Mouse (Mus musculus): ENCODE data around the gene Tor1aip1. TPM values are rescaled to one million over a fixed set of nuclear protein-coding genes. Genes with fewer than 3 reads are reported as not detected.
A peak's percentile ranks its signal among the peaks of the same experiment; 100 is the strongest.

The Tor1aip1 gene
- polyA plus RNA-seq, 1 experiment from 2014 or later: 32.8 TPM

DNA sequence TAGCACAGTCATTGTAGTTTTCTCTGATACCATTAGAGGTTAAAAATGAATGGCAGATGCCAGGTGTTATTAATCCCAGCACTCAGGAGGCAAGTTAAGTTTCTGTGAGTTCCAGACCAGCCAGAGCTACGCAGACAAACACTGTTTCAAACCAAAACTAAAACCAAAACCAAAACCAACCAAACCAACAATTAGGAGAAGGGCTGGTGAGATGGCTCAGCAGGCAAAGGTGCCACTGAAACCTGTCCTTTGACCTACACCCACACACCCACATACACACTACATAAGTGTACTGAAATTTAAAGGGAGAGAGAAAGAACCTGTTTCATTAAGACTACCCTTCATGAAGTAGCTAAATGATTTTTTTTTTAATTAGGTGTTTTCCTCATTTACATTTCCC, 27.3 kb downstream of the Tor1aip1 start:
- H3K36me3 ChIP-seq (ENCODE audit: control insufficient read depth, insufficient read depth, low read length): peaks cover 6% of the 10 kb centered on the region; the same call in 1 of the 2 replicates
- no peak overlapping the region for H3K27ac ChIP-seq (ENCODE audit: low read length)
- H3K9ac ChIP-seq (ENCODE audit: low read depth, low read length): no peak overlapping the region
- H3K4me3 ChIP-seq (ENCODE audit: low read length): no peak overlapping the region
- no peak for ATAC-seq
- WGBS: 91% methylated on average over 1 of the region's 1 CpGs
- no peak overlapping the region for H3K4me2 ChIP-seq (ENCODE audit: low read depth, low read length)
- H3K4me1 ChIP-seq (ENCODE audit: control insufficient read depth, insufficient read depth, low read length): no peaks in the 10 kb centered on the region; the same call in 1 of the 2 replicates
- no peaks in the 10 kb centered on the region for H3K9me3 ChIP-seq (ENCODE audit: control insufficient read depth, low read length)
- no peaks in the 10 kb centered on the region for H3K27me3 ChIP-seq (replicated peaks; ENCODE audit: control insufficient read depth, insufficient read depth, low read length)

DNA sequence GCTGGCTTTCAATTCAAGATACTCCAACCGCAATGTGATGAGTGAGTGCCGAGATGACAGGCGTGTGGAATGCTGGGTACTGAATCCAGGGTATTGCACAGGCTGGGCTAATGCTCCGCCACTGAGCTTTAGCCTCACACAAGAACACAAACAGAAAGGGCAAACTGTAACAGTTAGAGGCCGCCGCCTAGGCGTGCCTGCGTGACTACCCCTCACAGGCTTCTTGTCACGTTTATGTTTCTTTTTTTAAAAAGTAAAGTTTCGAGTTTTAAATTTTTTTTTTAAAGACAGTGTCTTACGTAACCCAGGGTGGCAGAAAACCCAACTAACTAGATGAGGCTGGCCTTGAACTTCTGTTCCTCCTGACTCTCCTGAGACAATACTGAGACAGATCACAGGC, 30.4 kb downstream of the Tor1aip1 start:
- Histone ChIP-seq H3K36me3 (ENCODE audit: control insufficient read depth, insufficient read depth, low read length) (peaks cover 6% of the 10 kb centered on the region), H3K4me3 (ENCODE audit: low read length) (no peak overlapping the region), H3K9ac (ENCODE audit: low read depth, low read length) (no peak overlapping the region), H3K4me2 (ENCODE audit: low read depth, low read length) (no peak overlapping the region), H3K27ac (ENCODE audit: low read length) (no peak overlapping the region), H3K9me3 (ENCODE audit: control insufficient read depth, low read length) (no peaks in the 10 kb centered on the region), H3K4me1 (ENCODE audit: control insufficient read depth, insufficient read depth, low read length) (peaks cover 7% of the 10 kb centered on the region), H3K27me3 (replicated peaks; ENCODE audit: control insufficient read depth, insufficient read depth, low read length) (no peaks in the 10 kb centered on the region)
- WGBS: 88% methylated on average over 11 of the region's 11 CpGs
- no peak for ATAC-seq

DNA sequence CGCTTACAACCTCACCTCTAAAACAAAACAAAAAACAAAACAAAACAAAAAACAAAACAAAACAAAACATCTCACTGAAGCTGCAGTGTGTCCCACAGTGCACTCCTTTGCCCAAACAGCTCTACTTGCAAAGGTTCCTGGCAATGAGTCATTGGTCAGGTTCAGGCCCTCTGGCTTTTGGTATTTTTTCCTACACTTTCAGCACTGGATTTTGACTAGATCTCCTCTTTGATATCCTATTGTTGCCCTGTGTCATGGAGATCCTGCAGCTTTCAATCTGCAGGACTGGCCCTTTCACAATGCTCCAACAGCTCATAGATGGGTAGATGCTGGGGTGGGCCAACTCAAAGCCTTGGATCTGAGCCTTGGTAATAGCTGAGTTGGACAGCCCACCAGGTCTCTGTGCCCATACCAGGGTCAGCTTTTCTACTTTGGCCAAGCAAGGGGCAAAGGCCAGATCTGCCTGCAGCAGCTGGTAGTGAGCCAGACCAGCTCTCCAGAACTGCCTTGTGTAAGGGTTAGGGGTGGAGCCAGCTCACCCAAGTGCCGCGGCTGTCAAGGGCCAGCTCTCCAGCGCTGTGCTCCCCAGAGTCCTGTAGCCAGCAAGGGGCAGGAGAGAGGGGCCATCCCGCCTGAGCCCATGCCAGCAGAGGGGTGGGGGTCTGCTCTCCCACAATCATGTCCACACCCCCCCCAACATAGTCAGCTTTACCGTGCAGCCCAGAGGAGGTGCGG, 32.9 kb downstream of the Tor1aip1 start:
- Histone ChIP-seq H3K4me2 (ENCODE audit: low read depth, low read length) (no peak overlapping the region), H3K4me3 (ENCODE audit: low read length) (no peak overlapping the region), H3K36me3 (ENCODE audit: control insufficient read depth, insufficient read depth, low read length) (peaks cover 6% of the 10 kb centered on the region), H3K27ac (ENCODE audit: low read length) (no peak overlapping the region), H3K4me1 (ENCODE audit: control insufficient read depth, insufficient read depth, low read length) (peaks cover 7% of the 10 kb centered on the region), H3K27me3 (replicated peaks; ENCODE audit: control insufficient read depth, insufficient read depth, low read length) (no peaks in the 10 kb centered on the region), H3K9me3 (ENCODE audit: control insufficient read depth, low read length) (no peaks in the 10 kb centered on the region), H3K9ac (ENCODE audit: low read depth, low read length) (no peak overlapping the region)
- ATAC-seq: peak; percentile 74
- whole genome bisulfite sequencing: 85% methylated on average over 7 of the region's 7 CpGs

DNA sequence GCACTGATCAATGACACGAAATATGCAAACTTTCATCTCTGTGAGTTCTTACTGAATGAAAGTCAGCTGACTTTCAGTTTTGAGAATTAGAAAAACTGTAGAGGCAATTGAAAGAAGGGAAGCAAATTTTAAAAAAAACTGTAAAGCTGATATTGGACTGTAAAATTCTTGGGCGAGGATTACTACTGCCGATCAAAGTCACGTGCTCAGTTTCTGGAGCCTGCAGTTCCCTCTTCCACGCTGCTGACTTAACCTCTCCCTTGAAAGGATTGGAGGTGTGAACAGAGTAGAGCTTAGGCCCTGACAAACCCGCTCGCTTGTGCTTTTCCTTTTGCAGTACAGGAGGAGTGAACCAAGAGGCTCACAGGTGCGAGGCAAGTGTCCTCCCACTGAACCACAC, 33.9 kb downstream of the Tor1aip1 start:
- WGBS: 77% methylated on average over 8 of the region's 8 CpGs
- Histone ChIP-seq H3K9me3 (ENCODE audit: control insufficient read depth, low read length) (no peaks in the 10 kb centered on the region), H3K9ac (ENCODE audit: low read depth, low read length) (no peak overlapping the region), H3K27me3 (replicated peaks; ENCODE audit: control insufficient read depth, insufficient read depth, low read length) (no peaks in the 10 kb centered on the region), H3K27ac (ENCODE audit: low read length) (peak overlapping the region; percentile 7; the same call in 1 of the 2 replicates), H3K36me3 (ENCODE audit: control insufficient read depth, insufficient read depth, low read length) (peaks cover 5% of the 10 kb centered on the region; the same call in 1 of the 2 replicates), H3K4me1 (ENCODE audit: control insufficient read depth, insufficient read depth, low read length) (peaks cover 7% of the 10 kb centered on the region), H3K4me2 (ENCODE audit: low read depth, low read length) (no peak overlapping the region), H3K4me3 (ENCODE audit: low read length) (no peak overlapping the region)
- peak; percentile 62 for ATAC-seq

DNA sequence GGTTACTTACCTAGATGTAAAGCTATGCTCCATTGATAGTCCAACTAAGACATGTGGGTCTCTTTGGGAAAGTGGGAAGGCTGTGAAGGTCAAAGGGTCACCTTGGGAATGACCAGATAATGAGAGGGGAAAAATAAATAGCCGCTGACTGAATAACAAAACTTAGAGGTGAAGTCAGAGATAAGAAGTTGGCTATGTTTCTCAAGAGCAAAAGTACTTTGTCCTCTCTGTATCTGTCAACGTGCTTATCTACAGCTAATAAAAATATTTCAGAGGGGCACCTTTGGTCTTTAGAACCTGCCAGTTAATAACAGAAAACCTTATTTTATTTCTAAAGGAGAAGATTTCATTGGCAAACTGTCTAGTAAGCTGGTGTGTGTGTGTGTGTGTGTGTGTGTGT, 40.7 kb downstream of the Tor1aip1 start:
- Histone ChIP-seq H3K4me1 (ENCODE audit: control insufficient read depth, insufficient read depth, low read length) (no peaks in the 10 kb centered on the region), H3K27me3 (replicated peaks; ENCODE audit: control insufficient read depth, insufficient read depth, low read length) (no peaks in the 10 kb centered on the region), H3K9ac (ENCODE audit: low read depth, low read length) (no peak overlapping the region), H3K4me3 (ENCODE audit: low read length) (no peak overlapping the region), H3K9me3 (ENCODE audit: control insufficient read depth, low read length) (no peaks in the 10 kb centered on the region), H3K27ac (ENCODE audit: low read length) (peak overlapping the region; percentile 74; the same call in 1 of the 2 replicates), H3K36me3 (ENCODE audit: control insufficient read depth, insufficient read depth, low read length) (no peaks in the 10 kb centered on the region), H3K4me2 (ENCODE audit: low read depth, low read length) (no peak overlapping the region)
- ATAC-seq: peak; percentile 87
- 32% methylated on average over 2 of the region's 2 CpGs for WGBS

DNA sequence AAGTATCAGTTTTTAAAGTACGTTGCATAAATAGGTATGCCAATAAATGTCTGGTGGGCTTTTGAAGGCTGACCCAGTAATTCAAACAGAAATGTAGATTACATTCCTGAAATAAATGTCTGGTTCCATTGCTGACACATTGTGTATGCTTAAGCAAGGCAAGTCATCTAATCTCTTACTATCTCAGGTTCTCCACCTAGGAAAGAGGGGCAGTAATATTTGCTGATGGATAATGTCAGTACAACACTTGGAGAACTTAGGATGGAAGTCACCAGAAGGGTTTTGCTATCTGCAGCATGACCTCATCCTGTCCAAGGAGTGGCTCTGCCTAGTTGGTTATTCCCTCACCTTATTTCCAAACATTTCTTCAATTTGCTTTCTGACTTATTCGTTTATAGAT, 41.8 kb downstream of the Tor1aip1 start:
- peaks cover 5% of the 10 kb centered on the region; the same call in 1 of the 2 replicates for H3K4me1 ChIP-seq (ENCODE audit: control insufficient read depth, insufficient read depth, low read length)
- no peaks in the 10 kb centered on the region for H3K36me3 ChIP-seq (ENCODE audit: control insufficient read depth, insufficient read depth, low read length)
- no peak overlapping the region for H3K27ac ChIP-seq (ENCODE audit: low read length)
- H3K9me3 ChIP-seq (ENCODE audit: control insufficient read depth, low read length): no peaks in the 10 kb centered on the region
- WGBS: 51% methylated on average over 2 of the region's 2 CpGs
- H3K9ac ChIP-seq (ENCODE audit: low read depth, low read length): no peak overlapping the region
- ATAC-seq: peak; percentile 49
- no peaks in the 10 kb centered on the region for H3K27me3 ChIP-seq (replicated peaks; ENCODE audit: control insufficient read depth, insufficient read depth, low read length)
- no peak overlapping the region for H3K4me3 ChIP-seq (ENCODE audit: low read length)
- H3K4me2 ChIP-seq (ENCODE audit: low read depth, low read length): no peak overlapping the region

DNA sequence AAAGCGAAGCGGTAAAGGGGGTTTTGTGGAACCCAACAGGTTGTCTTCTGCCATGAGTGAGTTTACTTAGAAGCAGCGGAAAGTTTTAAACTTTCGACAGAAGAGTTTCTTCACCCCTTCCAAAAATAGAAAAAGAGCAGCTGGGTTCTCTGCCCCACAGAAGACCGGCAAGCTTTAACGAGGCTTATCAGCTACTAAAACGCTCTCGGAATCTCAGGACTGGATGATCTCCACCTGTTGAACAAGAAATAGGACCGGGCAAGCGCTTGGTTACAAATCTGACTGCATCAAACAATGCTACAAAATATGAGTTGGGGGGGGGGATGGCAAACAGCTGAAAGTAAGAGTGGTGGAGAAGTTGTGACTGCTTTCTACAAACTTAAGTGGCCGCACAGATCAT, 45.9 kb downstream of the Tor1aip1 start:
- H3K4me1 ChIP-seq (ENCODE audit: control insufficient read depth, insufficient read depth, low read length): peaks cover 8% of the 10 kb centered on the region; the same call in 1 of the 2 replicates
- no peaks in the 10 kb centered on the region for H3K9me3 ChIP-seq (ENCODE audit: control insufficient read depth, low read length)
- H3K27ac ChIP-seq (ENCODE audit: low read length): peak overlapping the region; percentile 10; the same call in 1 of the 2 replicates
- H3K4me2 ChIP-seq (ENCODE audit: low read depth, low read length): no peak overlapping the region
- H3K36me3 ChIP-seq (ENCODE audit: control insufficient read depth, insufficient read depth, low read length): no peaks in the 10 kb centered on the region
- WGBS: 36% methylated on average over 11 of the region's 11 CpGs
- H3K4me3 ChIP-seq (ENCODE audit: low read length): no peak overlapping the region
- H3K27me3 ChIP-seq (replicated peaks; ENCODE audit: control insufficient read depth, insufficient read depth, low read length): no peaks in the 10 kb centered on the region
- H3K9ac ChIP-seq (ENCODE audit: low read depth, low read length): no peak overlapping the region
- no peak for ATAC-seq

DNA sequence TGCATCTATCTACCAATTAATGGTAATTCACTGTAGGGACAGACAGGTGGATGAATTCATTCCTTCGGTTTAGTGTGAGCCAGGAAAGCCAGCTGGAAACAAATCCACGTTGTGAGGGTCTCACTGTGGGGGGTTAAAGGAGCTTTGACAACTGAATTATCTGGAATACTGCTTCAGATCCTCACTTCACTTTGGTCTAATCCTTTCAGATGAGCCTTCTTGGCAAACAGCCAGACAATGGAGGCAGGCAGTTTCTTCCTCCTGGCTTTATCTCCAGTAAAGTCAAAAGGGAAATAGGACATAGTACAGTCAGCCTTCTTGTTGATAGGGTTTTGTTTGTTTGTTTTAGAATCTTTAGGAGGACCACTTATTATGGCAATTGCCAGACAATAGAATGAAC, 46.9 kb downstream of the Tor1aip1 start:
- Histone ChIP-seq H3K4me3 (ENCODE audit: low read length) (no peak overlapping the region), H3K4me1 (ENCODE audit: control insufficient read depth, insufficient read depth, low read length) (peaks cover 8% of the 10 kb centered on the region; the same call in 1 of the 2 replicates), H3K9me3 (ENCODE audit: control insufficient read depth, low read length) (no peaks in the 10 kb centered on the region), H3K27me3 (replicated peaks; ENCODE audit: control insufficient read depth, insufficient read depth, low read length) (no peaks in the 10 kb centered on the region), H3K36me3 (ENCODE audit: control insufficient read depth, insufficient read depth, low read length) (no peaks in the 10 kb centered on the region), H3K27ac (ENCODE audit: low read length) (no peak overlapping the region; the same call in 1 of the 2 replicates), H3K9ac (ENCODE audit: low read depth, low read length) (no peak overlapping the region), H3K4me2 (ENCODE audit: low read depth, low read length) (no peak overlapping the region)
- peak; percentile 68; the same call in 1 of the 2 replicates for ATAC-seq
- WGBS: 10% methylated on average over 2 of the region's 2 CpGs

DNA sequence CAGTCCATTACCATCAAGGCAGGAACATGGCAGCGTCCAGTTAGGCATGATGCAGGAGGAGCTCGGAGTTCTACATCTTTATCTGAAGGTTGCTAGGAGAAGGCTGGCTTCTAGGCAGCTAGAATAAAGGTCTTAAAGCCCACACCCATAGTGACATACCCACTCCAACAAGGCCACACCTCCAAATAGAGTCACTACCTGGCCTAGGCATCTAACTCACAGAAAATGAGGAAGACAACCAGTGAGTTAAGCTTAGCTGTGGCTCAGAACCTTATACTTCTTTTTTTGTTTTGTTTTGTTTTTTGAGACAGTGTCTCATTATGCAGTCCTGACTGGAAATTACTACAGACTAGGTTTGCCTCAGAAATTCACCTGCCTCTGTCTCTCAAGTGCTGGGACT, 48.7 kb downstream of the Tor1aip1 start:
- 79% methylated on average over 2 of the region's 2 CpGs for WGBS
- ATAC-seq: no peak
- H3K9ac ChIP-seq (ENCODE audit: low read depth, low read length): no peak overlapping the region
- no peak overlapping the region for H3K27ac ChIP-seq (ENCODE audit: low read length)
- peaks cover 8% of the 10 kb centered on the region; the same call in 1 of the 2 replicates for H3K4me1 ChIP-seq (ENCODE audit: control insufficient read depth, insufficient read depth, low read length)
- no peak overlapping the region for H3K4me3 ChIP-seq (ENCODE audit: low read length)
- no peaks in the 10 kb centered on the region for H3K9me3 ChIP-seq (ENCODE audit: control insufficient read depth, low read length)
- H3K36me3 ChIP-seq (ENCODE audit: control insufficient read depth, insufficient read depth, low read length): no peaks in the 10 kb centered on the region
- no peaks in the 10 kb centered on the region for H3K27me3 ChIP-seq (replicated peaks; ENCODE audit: control insufficient read depth, insufficient read depth, low read length)
- no peak overlapping the region for H3K4me2 ChIP-seq (ENCODE audit: low read depth, low read length)
